Mouse (Mus musculus): Measurements from ENCODE around the gene Samd8.
A peak's percentile ranks its signal among the peaks of the same experiment; 100 is the strongest.

GRCm38 (mm10) chr14:21830876-21831767, 80.8 kb downstream of the Samd8 start:
- TF ChIP-seq POLR2A (IDR thresholded peaks at IDR 0.05; ENCODE audit: extremely low read depth, insufficient read depth, low read length) (peak; percentile 85), CTCF (IDR thresholded peaks at IDR 0.05; ENCODE audit: low read depth, low read length) (no peak)
